Mouse (Mus musculus) embryonic facial prominence, embryonic 11.5 days (tissue): ENCODE measurements at regions not wholly inside any gene's neighbourhood (a gene's known extent, or its start where the extent isn't known, plus 50 kb on each side); places are given as distances from the start of the nearest gene placed in this dataset.

Source experiments
- ATAC-seq: fragments of 200-750 bp; cut with Nextera tagmentation; replicated peaks from 2 replicates; pipeline ENCODE4 v1.8.0; 2017; ENCODE audit warnings: low read depth; ENCODE audit not compliant: insufficient number of reproducible peaks, low FRiP score, low TSS enrichment
- DNase-seq: peaks from one replicate; pipeline ENCODE4 v3.0.0-alpha.2; 2015; ENCODE audit warnings: low spot score
- H3K27ac ChIP-seq: fragments of 300-500 bp; sonication (generic); replicated peaks from 2 replicates; pipeline ENCODE4 v1.5.1; 2014; ENCODE audit warnings: mild to moderate bottlenecking, low read depth, low read length, control low read depth
- H3K27me3 ChIP-seq: fragments of 300-500 bp; sonication (generic); 2 replicates; pipeline ENCODE4 v1.6.1; 2014; ENCODE audit warnings: mild to moderate bottlenecking, low read length, moderate library complexity, mixed read lengths; ENCODE audit not compliant: control insufficient read depth, insufficient read depth
- H3K36me3 ChIP-seq: fragments of 300-500 bp; sonication (generic); replicated peaks from 2 replicates; pipeline ENCODE4 v1.6.1; 2014; ENCODE audit warnings: low read depth, mild to moderate bottlenecking, low read length, moderate library complexity, mixed read lengths; ENCODE audit not compliant: control insufficient read depth, insufficient read depth
- H3K4me1 ChIP-seq: fragments of 300-500 bp; sonication (generic); 2 replicates; pipeline ENCODE4 v1.6.1; 2014; ENCODE audit warnings: low read length, mixed read lengths; ENCODE audit not compliant: control insufficient read depth, insufficient read depth
- H3K4me2 ChIP-seq: fragments of 300-500 bp; sonication (generic); 2 replicates; pipeline ENCODE4 v1.6.1; 2014; ENCODE audit warnings: low read depth, mild to moderate bottlenecking, control low read depth, low read length, moderate library complexity
- H3K4me3 ChIP-seq: fragments of 300-500 bp; sonication (generic); 2 replicates; pipeline ENCODE4 v1.5.1; 2014; ENCODE audit warnings: low read depth, low read length, control low read depth
- H3K9ac ChIP-seq: fragments of 300-500 bp; sonication (generic); replicated peaks from 2 replicates; pipeline ENCODE4 v1.6.1; 2014; ENCODE audit warnings: mild to moderate bottlenecking, control low read depth, low read length
- H3K9me3 ChIP-seq: fragments of 300-500 bp; sonication (generic); replicated peaks from 2 replicates; pipeline ENCODE4 v1.6.1; 2016; ENCODE audit warnings: mild to moderate bottlenecking, low read length, inconsistent platforms, mixed read lengths; ENCODE audit not compliant: control insufficient read depth
- WGBS: fragments of 180-500 bp; shearing (Covaris S2); extraction: QIAGEN DNeasy Blood & Tissue Kit; methylation state at CpG from one replicate; pipeline ENCODE4 v1.1.7; 2014; 5-methylcytosine and 5-hydroxymethylcytosine counted together

GRCm38 (mm10) chr13:30484527-30485185 lies 60.5 kb downstream of the Uqcrfs1 start:
- peak; percentile 86 for DNase-seq
- Histone ChIP-seq H3K4me1 (no peaks in the 10 kb centered on the region), H3K9me3 (no peaks in the 10 kb centered on the region), H3K4me2 (no peak overlapping the region), H3K27ac (peak overlapping the region; percentile 73), H3K27me3 (no peaks in the 10 kb centered on the region), H3K4me3 (no peak overlapping the region), H3K36me3 (no peaks in the 10 kb centered on the region), H3K9ac (no peak overlapping the region)
- peak; percentile 79 for ATAC-seq
- WGBS, result 26% methylated on average over 13 of the region's 13 CpGs

- 71% methylated on average over 6 of the region's 6 CpGs for WGBS
Observed at GRCm38 (mm10) chr13:30479128-30479666, 66.0 kb downstream of the Uqcrfs1 start.

GRCm38 (mm10) chr13:30478556-30478955 lies 66.6 kb downstream of the Uqcrfs1 start:
- Histone ChIP-seq H3K9me3 (no peaks in the 10 kb centered on the region), H3K27ac (no peak overlapping the region), H3K4me3 (no peak overlapping the region), H3K9ac (no peak overlapping the region), H3K4me2 (no peak overlapping the region), H3K4me1 (no peaks in the 10 kb centered on the region), H3K36me3 (no peaks in the 10 kb centered on the region), H3K27me3 (no peaks in the 10 kb centered on the region)
- no peak for DNase-seq
- 75% methylated on average over 2 of the region's 2 CpGs for WGBS
- ATAC-seq, result no peak

More at GRCm38 (mm10) chr13:30479128-30479666, 66.0 kb downstream of the Uqcrfs1 start:
- H3K27ac ChIP-seq, result no peak overlapping the region
- no peak overlapping the region for H3K4me2 ChIP-seq
- H3K9me3 ChIP-seq, result no peaks in the 10 kb centered on the region
- H3K27me3 ChIP-seq, result no peaks in the 10 kb centered on the region
- no peaks in the 10 kb centered on the region for H3K36me3 ChIP-seq
- DNase-seq (no peak), ATAC-seq (no peak)
- no peaks in the 10 kb centered on the region for H3K4me1 ChIP-seq
- H3K9ac ChIP-seq, result no peak overlapping the region
- H3K4me3 ChIP-seq, result no peak overlapping the region

GRCm38 (mm10) chr13:30471300-30471699 lies 73.9 kb downstream of the Uqcrfs1 start:
- no peak overlapping the region for H3K9ac ChIP-seq
- H3K27ac ChIP-seq, result no peak overlapping the region
- H3K36me3 ChIP-seq, result no peaks in the 10 kb centered on the region
- H3K4me1 ChIP-seq, result no peaks in the 10 kb centered on the region
- no peak overlapping the region for H3K4me3 ChIP-seq
- DNase-seq, result no peak
- no peak for ATAC-seq
- WGBS, result 81% methylated on average over 5 of the region's 5 CpGs
- no peak overlapping the region for H3K4me2 ChIP-seq
- H3K9me3 ChIP-seq, result no peaks in the 10 kb centered on the region
- no peaks in the 10 kb centered on the region for H3K27me3 ChIP-seq

GRCm38 (mm10) chr13:30467104-30467503 lies 78.1 kb downstream of the Uqcrfs1 start:
- H3K27ac ChIP-seq, result no peak overlapping the region
- no peak overlapping the region for H3K9ac ChIP-seq
- no peak overlapping the region for H3K4me3 ChIP-seq
- ATAC-seq, result no peak
- 73% methylated on average over 1 of the region's 1 CpGs for WGBS
- DNase-seq, result no peak
- no peaks in the 10 kb centered on the region for H3K36me3 ChIP-seq
- no peaks in the 10 kb centered on the region for H3K4me1 ChIP-seq
- H3K27me3 ChIP-seq, result no peaks in the 10 kb centered on the region
- H3K4me2 ChIP-seq, result no peak overlapping the region
- H3K9me3 ChIP-seq, result no peaks in the 10 kb centered on the region

- no peak overlapping the region for H3K27ac ChIP-seq
- DNase-seq (no peak), ATAC-seq (no peak)
- H3K9me3 ChIP-seq, result no peaks in the 10 kb centered on the region
- no peaks in the 10 kb centered on the region for H3K4me1 ChIP-seq
- H3K36me3 ChIP-seq, result no peaks in the 10 kb centered on the region
- WGBS, result 85% methylated on average over 5 of the region's 5 CpGs
- no peak overlapping the region for H3K4me3 ChIP-seq
- no peak overlapping the region for H3K4me2 ChIP-seq
- no peaks in the 10 kb centered on the region for H3K27me3 ChIP-seq
- no peak overlapping the region for H3K9ac ChIP-seq
Observed at GRCm38 (mm10) chr13:30465439-30465838, 79.7 kb downstream of the Uqcrfs1 start.

GRCm38 (mm10) chr13:30455278-30455681 lies 89.9 kb downstream of the Uqcrfs1 start:
- H3K36me3 ChIP-seq, result no peaks in the 10 kb centered on the region
- H3K9me3 ChIP-seq, result no peaks in the 10 kb centered on the region
- ATAC-seq, result no peak
- no peak overlapping the region for H3K27ac ChIP-seq
- DNase-seq, result no peak
- no peaks in the 10 kb centered on the region for H3K27me3 ChIP-seq
- 59% methylated on average over 8 of the region's 8 CpGs for WGBS
- no peaks in the 10 kb centered on the region for H3K4me1 ChIP-seq
- no peak overlapping the region for H3K4me3 ChIP-seq
- no peak overlapping the region for H3K9ac ChIP-seq
- no peak overlapping the region for H3K4me2 ChIP-seq

- H3K27me3 ChIP-seq, result no peaks in the 10 kb centered on the region
- H3K4me1 ChIP-seq, result no peaks in the 10 kb centered on the region
- no peak overlapping the region for H3K9ac ChIP-seq
- H3K27ac ChIP-seq, result no peak overlapping the region
- no peaks in the 10 kb centered on the region for H3K36me3 ChIP-seq
- no peak for DNase-seq
- 43% methylated on average over 2 of the region's 2 CpGs for WGBS
- ATAC-seq, result no peak
- H3K4me3 ChIP-seq, result no peak overlapping the region
- no peak overlapping the region for H3K4me2 ChIP-seq
- H3K9me3 ChIP-seq, result no peaks in the 10 kb centered on the region
Observed at GRCm38 (mm10) chr13:30452126-30452525, 93.0 kb downstream of the Uqcrfs1 start.
